Mouse (Mus musculus): ENCODE measurements around the gene 5430427O19Rik. TPM values are rescaled to one million over a fixed set of nuclear protein-coding genes. Genes with fewer than 3 reads are reported as not detected.

5430427O19Rik gene
- polyA plus RNA-seq, 1 experiment, result not detected

- Histone ChIP-seq H3K36me3 (ENCODE audit: control insufficient read depth, insufficient read depth, low read length) (no peaks in the 10 kb centered on the region), H3K4me1 (ENCODE audit: control insufficient read depth, insufficient read depth, insufficient read length, low read length) (no peaks in the 10 kb centered on the region), H3K4me3 (ENCODE audit: low read depth, low read length) (no peak overlapping the region), H3K27ac (ENCODE audit: insufficient read depth, low read depth, low read length) (no peak overlapping the region), H3K27me3 (ENCODE audit: control insufficient read depth, insufficient read depth, low read length) (no peaks in the 10 kb centered on the region)
- TF ChIP-seq POLR2A (IDR thresholded peaks at IDR 0.05; ENCODE audit: low read depth, low read length), result no peak
- TF ChIP-seq CTCF (IDR thresholded peaks at IDR 0.05; ENCODE audit: extremely low read depth, insufficient read length, insufficient replicate concordance, low read depth, low read length), result no peak
- 75% methylated on average over 11 of the region's 11 CpGs for WGBS
Measured at GRCm38 (mm10) chrX:85871371-85872056, 1.4 kb downstream of the 5430427O19Rik start.

- TF ChIP-seq POLR2A (IDR thresholded peaks at IDR 0.05; ENCODE audit: low read depth, low read length) (no peak), CTCF (IDR thresholded peaks at IDR 0.05; ENCODE audit: extremely low read depth, insufficient read length, insufficient replicate concordance, low read depth, low read length) (no peak)
- peaks cover 2% of the 10 kb centered on the region; the same call in 1 of the 2 replicates for H3K4me1 ChIP-seq (ENCODE audit: control insufficient read depth, insufficient read depth, insufficient read length, low read length)
- H3K27me3 ChIP-seq (ENCODE audit: control insufficient read depth, insufficient read depth, low read length), result no peaks in the 10 kb centered on the region
- no peaks in the 10 kb centered on the region for H3K36me3 ChIP-seq (ENCODE audit: control insufficient read depth, insufficient read depth, low read length)
- H3K4me3 ChIP-seq (ENCODE audit: low read depth, low read length), result no peak overlapping the region
- WGBS, result 87% methylated on average over 4 of the region's 4 CpGs
- H3K27ac ChIP-seq (ENCODE audit: insufficient read depth, low read depth, low read length), result no peak overlapping the region
Measured at GRCm38 (mm10) chrX:85874367-85874766, 4.2 kb downstream of the 5430427O19Rik start.

GRCm38 (mm10) chrX:85875951-85876350 is 5.8 kb downstream of the 5430427O19Rik start:
- H3K27ac ChIP-seq (ENCODE audit: insufficient read depth, low read depth, low read length), result no peak overlapping the region
- peaks cover 2% of the 10 kb centered on the region; the same call in 1 of the 2 replicates for H3K4me1 ChIP-seq (ENCODE audit: control insufficient read depth, insufficient read depth, insufficient read length, low read length)
- TF ChIP-seq POLR2A (IDR thresholded peaks at IDR 0.05; ENCODE audit: low read depth, low read length), result no peak
- TF ChIP-seq CTCF (IDR thresholded peaks at IDR 0.05; ENCODE audit: extremely low read depth, insufficient read length, insufficient replicate concordance, low read depth, low read length), result no peak
- H3K27me3 ChIP-seq (ENCODE audit: control insufficient read depth, insufficient read depth, low read length), result no peaks in the 10 kb centered on the region
- no peaks in the 10 kb centered on the region for H3K36me3 ChIP-seq (ENCODE audit: control insufficient read depth, insufficient read depth, low read length)
- no peak overlapping the region for H3K4me3 ChIP-seq (ENCODE audit: low read depth, low read length)

- Histone ChIP-seq H3K27me3 (ENCODE audit: control insufficient read depth, insufficient read depth, low read length) (no peaks in the 10 kb centered on the region), H3K4me1 (ENCODE audit: control insufficient read depth, insufficient read depth, insufficient read length, low read length) (peaks cover 2% of the 10 kb centered on the region; the same call in 1 of the 2 replicates), H3K4me3 (ENCODE audit: low read depth, low read length) (no peak overlapping the region), H3K36me3 (ENCODE audit: control insufficient read depth, insufficient read depth, low read length) (no peaks in the 10 kb centered on the region), H3K27ac (ENCODE audit: insufficient read depth, low read depth, low read length) (no peak overlapping the region)
- WGBS, result 41% methylated on average over 2 of the region's 2 CpGs
- TF ChIP-seq POLR2A (IDR thresholded peaks at IDR 0.05; ENCODE audit: low read depth, low read length) (no peak), CTCF (IDR thresholded peaks at IDR 0.05; ENCODE audit: extremely low read depth, insufficient read length, insufficient replicate concordance, low read depth, low read length) (no peak)
Measured at GRCm38 (mm10) chrX:85877747-85878146, 7.6 kb downstream of the 5430427O19Rik start.

- Histone ChIP-seq H3K4me3 (ENCODE audit: low read depth, low read length) (no peak overlapping the region), H3K4me1 (ENCODE audit: control insufficient read depth, insufficient read depth, insufficient read length, low read length) (peaks cover 2% of the 10 kb centered on the region; the same call in 1 of the 2 replicates), H3K27me3 (ENCODE audit: control insufficient read depth, insufficient read depth, low read length) (no peaks in the 10 kb centered on the region), H3K36me3 (ENCODE audit: control insufficient read depth, insufficient read depth, low read length) (no peaks in the 10 kb centered on the region), H3K27ac (ENCODE audit: insufficient read depth, low read depth, low read length) (no peak overlapping the region)
- TF ChIP-seq CTCF (IDR thresholded peaks at IDR 0.05; ENCODE audit: extremely low read depth, insufficient read length, insufficient replicate concordance, low read depth, low read length) (no peak), POLR2A (IDR thresholded peaks at IDR 0.05; ENCODE audit: low read depth, low read length) (no peak)
Measured at GRCm38 (mm10) chrX:85878293-85878692, 8.1 kb downstream of the 5430427O19Rik start.

- WGBS, result 49% methylated on average over 7 of the region's 7 CpGs
- TF ChIP-seq POLR2A (IDR thresholded peaks at IDR 0.05; ENCODE audit: low read depth, low read length) (no peak), CTCF (IDR thresholded peaks at IDR 0.05; ENCODE audit: extremely low read depth, insufficient read length, insufficient replicate concordance, low read depth, low read length) (no peak)
- peak overlapping the region; percentile 33; the same call in 1 of the 2 replicates for H3K27ac ChIP-seq (ENCODE audit: insufficient read depth, low read depth, low read length)
- H3K36me3 ChIP-seq (ENCODE audit: control insufficient read depth, insufficient read depth, low read length), result no peaks in the 10 kb centered on the region
- no peaks in the 10 kb centered on the region for H3K27me3 ChIP-seq (ENCODE audit: control insufficient read depth, insufficient read depth, low read length)
- H3K4me3 ChIP-seq (ENCODE audit: low read depth, low read length), result no peak overlapping the region
- H3K4me1 ChIP-seq (ENCODE audit: control insufficient read depth, insufficient read depth, insufficient read length, low read length), result peaks cover 2% of the 10 kb centered on the region; the same call in 1 of the 2 replicates
Measured at GRCm38 (mm10) chrX:85879198-85879977, 9.2 kb downstream of the 5430427O19Rik start.

GRCm38 (mm10) chrX:85886651-85887050 is 16.5 kb downstream of the 5430427O19Rik start:
- H3K4me1 ChIP-seq (ENCODE audit: control insufficient read depth, insufficient read depth, insufficient read length, low read length), result no peaks in the 10 kb centered on the region
- TF ChIP-seq CTCF (IDR thresholded peaks at IDR 0.05; ENCODE audit: extremely low read depth, insufficient read length, insufficient replicate concordance, low read depth, low read length), result no peak
- TF ChIP-seq POLR2A (IDR thresholded peaks at IDR 0.05; ENCODE audit: low read depth, low read length), result no peak
- no peak overlapping the region for H3K27ac ChIP-seq (ENCODE audit: insufficient read depth, low read depth, low read length)
- no peaks in the 10 kb centered on the region for H3K27me3 ChIP-seq (ENCODE audit: control insufficient read depth, insufficient read depth, low read length)
- WGBS, result 40% methylated on average over 5 of the region's 5 CpGs
- no peaks in the 10 kb centered on the region for H3K36me3 ChIP-seq (ENCODE audit: control insufficient read depth, insufficient read depth, low read length)
- no peak overlapping the region for H3K4me3 ChIP-seq (ENCODE audit: low read depth, low read length)
